Mouse (Mus musculus): ENCODE measurements around the gene Igsf11.
"Not testable (repeated sequence)": the region's sequence is repeated elsewhere in the genome, so short reads cannot be mapped to it uniquely, and the experiment has no call there.

Gene Igsf11

GRCm38 (mm10) chr16:38982508-38983236, 90.2 kb downstream of the Igsf11 start:
- DNase-seq (ENCODE audit: inconsistent age in 2 of 2, low spot score in 1 of 2): no peak

DNA sequence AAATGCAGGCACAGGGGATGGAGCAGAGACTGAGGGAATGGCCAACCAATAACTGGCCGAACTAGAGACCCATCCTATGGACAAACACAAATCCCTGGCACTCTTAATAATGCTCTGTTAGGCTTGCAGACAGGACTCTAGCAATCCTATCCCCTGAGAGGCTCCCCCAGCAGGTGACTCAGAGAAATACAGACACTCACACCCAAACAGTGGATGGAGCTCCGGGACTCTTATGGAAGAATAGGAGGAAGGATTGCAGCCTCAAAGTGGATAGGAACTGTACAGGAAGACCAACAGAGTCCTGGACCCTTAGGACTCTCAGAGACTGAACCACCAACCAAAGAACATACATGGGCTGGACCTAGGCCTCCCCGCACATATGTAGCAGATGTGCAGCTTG, 91.4 kb downstream of the Igsf11 start:
- DNase-seq (ENCODE audit: inconsistent age in 2 of 2, low spot score in 1 of 2): not testable (repeated sequence)

GRCm38 (mm10) chr16:38985411-38985810, 92.9 kb downstream of the Igsf11 start:
- DNase-seq (ENCODE audit: inconsistent age in 2 of 2, low spot score in 1 of 2): peak in 1 of 2 experiments; percentile 80

GRCm38 (mm10) chr16:38986410-38986809, 93.9 kb downstream of the Igsf11 start:
- DNase-seq (ENCODE audit: inconsistent age in 2 of 2, low spot score in 1 of 2): no peak

DNA sequence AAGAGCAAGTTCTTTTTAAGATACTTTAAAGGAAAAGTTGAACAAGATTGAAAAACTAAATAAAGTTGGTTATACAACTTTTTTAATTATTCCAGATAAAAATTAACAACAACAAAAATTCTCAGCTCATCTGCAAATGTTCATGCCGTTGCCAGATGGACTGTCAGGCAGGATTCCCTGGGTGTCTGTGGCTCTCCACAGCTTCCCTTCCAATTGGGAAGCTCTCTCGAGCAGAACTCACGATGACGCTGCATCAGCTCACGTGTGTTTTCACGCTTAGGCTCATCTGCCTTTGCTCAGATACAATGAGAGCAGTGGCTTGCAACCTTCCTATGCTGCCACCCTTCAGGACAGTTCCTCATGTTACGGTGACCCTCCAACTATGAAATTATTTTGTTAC, 101.2 kb downstream of the Igsf11 start:
- no peak for DNase-seq (ENCODE audit: inconsistent age in 2 of 2, low spot score in 1 of 2)

GRCm38 (mm10) chr16:38998496-38999258, 106.2 kb downstream of the Igsf11 start:
- no peak for DNase-seq (ENCODE audit: inconsistent age in 2 of 2, low spot score in 1 of 2)

DNA sequence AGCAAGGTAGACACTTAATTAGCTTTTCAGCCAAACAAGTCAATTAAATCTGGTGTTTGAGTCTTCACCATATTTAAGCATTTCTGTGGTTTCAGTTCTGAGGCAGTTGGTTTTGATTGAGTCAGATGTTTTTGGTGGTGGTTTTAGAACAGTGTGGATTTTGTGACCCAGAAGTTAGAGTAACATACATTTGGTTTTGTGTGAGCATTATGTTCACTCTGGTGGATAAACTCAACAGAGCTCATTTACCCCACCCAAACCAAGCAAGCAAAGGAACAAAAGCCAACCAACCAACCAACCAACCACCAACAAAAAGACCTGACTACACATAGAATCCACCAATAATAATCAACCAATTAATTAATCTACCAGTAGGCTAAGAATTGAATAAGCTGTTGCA, 106.8 kb downstream of the Igsf11 start:
- DNase-seq (ENCODE audit: inconsistent age in 2 of 2, low spot score in 1 of 2): no peak

DNA sequence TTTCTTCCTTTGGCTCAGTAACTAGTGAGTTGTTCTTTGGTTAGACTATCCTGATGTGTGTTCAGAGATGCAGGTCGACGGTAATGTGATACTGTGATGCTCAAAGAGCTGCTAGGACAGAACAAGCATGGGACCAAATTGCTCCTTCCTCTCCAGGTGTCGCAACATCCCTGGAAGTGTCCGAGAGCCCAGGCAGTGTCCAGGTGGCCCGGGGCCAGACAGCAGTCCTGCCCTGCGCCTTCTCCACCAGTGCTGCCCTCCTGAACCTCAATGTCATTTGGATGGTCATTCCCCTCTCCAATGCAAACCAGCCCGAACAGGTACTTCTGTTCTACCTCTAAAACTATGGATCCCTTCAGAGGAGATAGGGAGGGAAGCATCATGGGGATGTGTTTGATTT, 114.5 kb downstream of the Igsf11 start:
- DNase-seq (ENCODE audit: inconsistent age in 2 of 2, low spot score in 1 of 2): no peak

DNA sequence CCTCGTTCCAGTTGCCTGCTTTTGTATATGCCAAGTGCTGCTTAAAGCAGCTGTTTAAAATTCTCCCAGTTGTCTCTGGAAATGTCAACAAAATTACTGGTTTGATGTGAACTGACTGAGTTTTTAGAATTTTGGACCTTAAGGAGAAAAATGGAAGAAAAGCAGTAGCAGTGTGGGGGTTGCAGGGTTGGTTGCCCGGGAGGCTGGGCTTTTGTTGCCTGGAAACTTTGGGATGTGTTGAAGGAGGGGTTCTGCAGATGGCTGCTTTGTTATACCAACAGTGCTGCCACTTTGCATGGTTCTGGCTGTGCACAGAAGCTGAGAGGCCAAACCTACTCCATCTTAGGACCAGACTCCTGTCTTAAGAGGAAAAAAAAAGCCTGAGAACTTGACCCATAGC, 127.0 kb downstream of the Igsf11 start:
- DNase-seq (ENCODE audit: inconsistent age in 2 of 2, low spot score in 1 of 2): no peak

DNA sequence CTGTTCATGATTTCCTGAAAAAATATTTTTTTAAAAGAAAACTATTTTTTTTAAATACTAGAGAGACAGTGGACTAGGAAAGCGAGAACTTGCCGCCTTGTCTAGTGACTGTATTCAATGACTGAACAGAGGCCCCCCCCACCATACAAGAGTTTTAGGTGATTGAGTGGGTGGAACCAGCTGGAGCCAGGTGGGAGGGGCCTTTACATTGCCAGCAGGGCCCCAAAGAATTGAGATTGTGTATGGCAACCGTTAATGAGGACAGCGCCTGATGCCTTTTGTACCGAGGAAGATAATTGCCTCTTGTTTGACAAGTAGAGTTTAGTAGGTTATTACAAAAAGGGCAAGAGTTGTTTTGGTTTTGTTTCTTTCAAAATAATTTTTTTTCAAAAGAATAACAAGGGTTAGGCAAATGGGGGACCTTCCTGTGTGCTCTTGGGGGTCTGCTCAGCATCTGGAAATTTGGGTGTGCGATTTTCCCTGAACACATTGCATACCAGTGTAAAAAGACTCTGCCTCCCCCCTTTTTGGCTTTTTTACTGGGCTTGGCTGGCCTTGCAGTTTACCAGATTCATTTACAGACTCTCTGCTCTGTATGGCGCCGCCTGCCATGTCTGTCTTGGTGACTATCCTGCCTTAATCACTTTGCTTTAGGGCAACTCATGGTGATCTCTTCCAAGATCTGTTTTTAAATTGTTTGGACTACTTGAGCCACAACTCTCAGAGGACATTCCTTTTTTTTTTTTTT, 133.7 kb downstream of the Igsf11 start:
- no peak for DNase-seq (ENCODE audit: inconsistent age in 2 of 2, low spot score in 1 of 2)

GRCm38 (mm10) chr16:39031350-39031749, 138.9 kb downstream of the Igsf11 start:
- DNase-seq (ENCODE audit: inconsistent age in 2 of 2, low spot score in 1 of 2): no peak

- DNase-seq (ENCODE audit: inconsistent age in 2 of 2, low spot score in 1 of 2): no peak
Measured at GRCm38 (mm10) chr16:39037257-39037656, 144.8 kb downstream of the Igsf11 start.

DNA sequence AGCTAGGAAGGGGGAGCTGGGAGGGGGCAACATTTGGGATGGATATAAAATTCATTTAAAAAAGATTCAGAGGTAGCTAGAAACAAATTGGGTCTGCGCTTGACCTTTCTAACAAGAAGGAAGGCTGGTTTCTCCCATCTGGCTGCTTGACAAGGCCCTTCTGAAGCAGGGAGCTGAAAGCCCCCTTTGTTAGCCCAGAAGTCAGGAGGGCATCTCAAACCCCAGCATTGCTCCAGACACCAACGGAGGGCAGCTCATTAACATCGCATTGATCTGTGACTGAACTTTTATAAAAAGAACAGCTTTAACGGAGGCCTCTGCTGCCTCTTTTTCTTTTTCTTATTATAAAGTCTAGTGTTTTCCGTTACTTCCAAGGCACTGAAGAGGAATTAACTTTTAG, 151.9 kb downstream of the Igsf11 start:
- no peak for DNase-seq (ENCODE audit: inconsistent age in 2 of 2, low spot score in 1 of 2)

GRCm38 (mm10) chr16:39048889-39049288, 156.4 kb downstream of the Igsf11 start:
- peak; percentile 45 to 83 for DNase-seq (ENCODE audit: inconsistent age in 2 of 2, low spot score in 1 of 2)

DNA sequence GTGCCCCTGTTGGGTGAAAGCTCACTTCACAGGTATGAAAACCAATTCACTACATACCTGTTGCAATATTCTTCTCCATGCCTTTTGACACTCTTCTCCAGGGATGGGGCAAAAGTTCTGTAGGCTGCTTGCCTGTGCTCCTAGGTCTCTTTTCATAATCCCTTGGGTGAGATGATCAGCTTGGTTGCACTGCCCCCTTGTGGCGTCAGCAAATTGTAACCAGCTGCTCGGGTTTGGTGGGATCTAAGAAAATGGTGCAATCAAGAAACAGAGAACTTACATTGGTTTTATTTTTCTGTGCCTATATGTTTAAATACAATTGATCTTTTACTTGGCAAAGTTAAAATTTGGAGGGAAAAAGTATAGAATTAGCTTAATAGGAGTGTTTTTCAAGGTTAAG, 160.5 kb downstream of the Igsf11 start:
- DNase-seq (ENCODE audit: inconsistent age in 2 of 2, low spot score in 1 of 2): peak; percentile 61 to 85

GRCm38 (mm10) chr16:39053779-39054178, 161.3 kb downstream of the Igsf11 start:
- DNase-seq (ENCODE audit: inconsistent age in 2 of 2, low spot score in 1 of 2): no peak

DNA sequence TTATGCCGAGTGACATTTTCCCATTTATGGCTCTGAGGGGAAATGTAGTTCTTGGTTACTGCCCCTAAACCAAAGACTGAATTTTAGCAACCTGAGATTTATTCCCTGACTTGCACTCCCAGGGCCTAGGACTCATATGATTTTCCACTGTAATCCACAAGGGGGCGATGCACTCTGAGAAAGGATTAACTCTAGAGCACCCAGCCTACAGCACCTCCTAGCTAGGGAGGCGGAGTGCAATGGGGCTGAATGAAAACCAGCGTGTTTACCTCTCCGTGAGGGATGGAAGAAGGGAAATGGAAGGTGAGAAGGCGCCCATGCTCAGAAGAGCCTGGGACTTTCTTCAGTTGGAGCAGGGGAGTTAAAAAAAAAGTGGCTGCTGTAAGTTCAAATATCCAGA, 163.6 kb downstream of the Igsf11 start:
- peak; percentile 11 to 73 for DNase-seq (ENCODE audit: inconsistent age in 2 of 2, low spot score in 1 of 2)

DNA sequence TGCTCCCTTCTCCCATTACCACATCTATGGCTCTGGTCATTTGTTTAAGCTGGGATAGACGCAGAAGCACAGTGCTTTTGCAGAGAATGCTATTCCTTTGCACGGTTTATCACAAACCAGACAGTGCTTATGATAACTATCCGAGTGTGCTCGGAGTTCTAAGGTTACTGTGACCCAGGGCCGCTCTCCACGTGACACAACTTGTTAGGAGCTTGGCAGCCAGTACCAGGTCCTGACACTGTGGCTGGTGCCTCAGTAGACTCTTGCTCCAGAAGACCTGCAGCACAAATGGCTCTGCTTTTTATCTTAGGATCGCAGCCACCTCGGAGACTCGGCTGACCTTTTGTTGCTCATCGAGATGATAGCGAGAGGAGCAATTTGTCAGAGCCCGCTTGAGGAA, 164.5 kb downstream of the Igsf11 start:
- DNase-seq (ENCODE audit: inconsistent age in 2 of 2, low spot score in 1 of 2): peak; percentile 14 to 66

DNA sequence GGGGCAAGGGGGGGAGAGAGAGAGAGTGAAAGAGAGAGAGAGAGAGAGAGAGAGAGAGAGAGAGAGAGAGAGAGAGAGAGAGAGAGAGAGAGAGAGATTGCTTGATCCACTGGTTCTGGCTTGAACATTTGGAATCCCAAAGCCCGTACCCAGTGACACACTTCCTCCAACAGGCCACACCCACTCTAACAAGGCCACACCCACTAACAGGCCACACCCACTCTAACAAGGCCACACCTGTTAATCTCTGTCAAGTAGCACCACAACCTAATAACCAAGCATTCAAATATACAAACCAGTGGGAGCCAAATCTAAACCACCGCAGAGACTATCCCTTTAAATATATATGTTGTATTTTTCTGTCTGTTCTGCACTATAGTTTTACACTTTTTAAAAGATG, 166.4 kb downstream of the Igsf11 start:
- DNase-seq (ENCODE audit: inconsistent age in 2 of 2, low spot score in 1 of 2): no peak

DNA sequence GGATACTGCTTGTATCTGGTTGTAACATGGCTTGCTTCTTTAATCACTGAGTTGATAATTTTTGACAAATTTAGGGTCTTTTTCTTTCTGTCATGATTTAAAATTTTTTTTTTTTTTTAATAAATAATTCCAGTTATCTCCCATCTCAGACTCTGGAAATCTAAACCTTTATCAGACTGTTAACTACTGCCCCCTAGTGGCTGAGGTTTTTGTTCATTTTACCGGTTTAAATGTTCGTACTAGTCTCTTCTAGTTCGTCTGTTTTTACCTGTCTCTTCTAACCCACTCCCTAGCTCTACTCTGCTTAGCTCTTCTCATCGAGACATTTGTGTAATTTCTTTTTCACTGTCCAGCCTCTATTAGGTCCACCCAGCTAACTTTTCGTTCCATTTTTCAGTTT, 170.1 kb downstream of the Igsf11 start:
- peak in 1 of 2 experiments; percentile 68 for DNase-seq (ENCODE audit: inconsistent age in 2 of 2, low spot score in 1 of 2)

- DNase-seq (ENCODE audit: inconsistent age in 2 of 2, low spot score in 1 of 2): peak in 1 of 2 experiments; percentile 12
Measured at GRCm38 (mm10) chr16:39065576-39065975, 173.1 kb downstream of the Igsf11 start.

- no peak for DNase-seq (ENCODE audit: inconsistent age in 2 of 2, low spot score in 1 of 2)
Measured at GRCm38 (mm10) chr16:39071431-39071830, 179.0 kb downstream of the Igsf11 start.
